Mouse (Mus musculus): ENCODE data around the gene Kif12. TPM values are rescaled to one million over a fixed set of nuclear protein-coding genes. Genes with fewer than 3 reads are reported as not detected.

The Kif12 gene
- polyA plus RNA-seq (2021; fragmentation: Nextera tagmentation) = not detected in 2 replicates
- long read RNA-seq, experiment 1 = 0 reads
- long read RNA-seq, experiment 2 = 0 reads

GRCm38 (mm10) chr4:63171969-63172685 is at the start of gene Kif12:
TSS of gene Kif12 (minus strand) at chr4:63172131.

GRCm38 (mm10) chr4:63213907-63214621 is 42.1 kb upstream of the Kif12 start, which contains the start of gene Col27a1:
TSS of gene Col27a1 (plus strand) at chr4:63214004.

DNA sequence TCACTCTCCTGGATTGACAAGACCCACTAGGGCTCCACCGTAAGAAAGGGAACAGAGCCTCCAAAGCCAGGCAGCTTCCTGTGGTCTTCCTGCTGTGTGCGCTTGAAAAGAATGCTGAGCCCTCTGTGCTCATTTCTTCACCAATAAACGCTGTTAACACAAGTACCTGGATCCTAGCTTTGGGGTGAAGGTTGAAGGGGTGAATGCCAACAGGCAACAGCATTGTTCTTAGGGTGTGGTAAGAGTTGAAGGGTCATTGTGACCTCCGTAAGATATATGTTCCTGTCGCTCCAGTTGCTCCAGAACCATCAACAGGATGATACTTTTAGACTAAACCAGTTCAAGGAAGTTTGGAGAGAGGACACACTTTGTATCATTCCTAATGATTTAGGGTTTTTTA is 17.2 kb downstream of the Kif12 start, which contains the start of gene Ambp:
Ambp (minus strand) TSS at position 101 of the 400 bp plus-strand sequence.

Other genes with a start within 250 kb of the Kif12 start
- 1.0 and 1.5 TPM in 2 replicates for gene Zfp618, start 206.6 kb downstream of the Kif12 start, polyA plus RNA-seq (2021; fragmentation: Nextera tagmentation)
- gene Ambp, start 17.3 kb downstream of the Kif12 start, polyA plus RNA-seq (2021; fragmentation: Nextera tagmentation) = not detected in 2 replicates
- gene Col27a1, start 41.9 kb upstream of the Kif12 start, polyA plus RNA-seq (2021; fragmentation: Nextera tagmentation) = 0.10 and 0.19 TPM in 2 replicates
- gene Orm1, start 172.4 kb upstream of the Kif12 start, polyA plus RNA-seq (2021; fragmentation: Nextera tagmentation) = not detected in 2 replicates
- gene Orm3, start 184.0 kb upstream of the Kif12 start, polyA plus RNA-seq (2021; fragmentation: Nextera tagmentation) = not detected in 2 replicates
- not detected in 2 replicates for gene Orm2, start 190.3 kb upstream of the Kif12 start, polyA plus RNA-seq (2021; fragmentation: Nextera tagmentation)
- 0.82 and 0.98 TPM in 2 replicates for gene Akna, start 231.2 kb upstream of the Kif12 start, polyA plus RNA-seq (2021; fragmentation: Nextera tagmentation)